Mouse (Mus musculus) intestine, postnatal 0 days (tissue): ENCODE data around the gene Kif5c. TPM values are rescaled to one million over a fixed set of nuclear protein-coding genes. Genes with fewer than 3 reads are reported as not detected.

ENCODE experiments used
- ATAC-seq: fragments of 200-750 bp; cut with Nextera tagmentation; 2 replicates; pipeline ENCODE4 v1.8.0; 2017; ENCODE audit warnings: mild to moderate bottlenecking, moderate TSS enrichment, moderate library complexity
- H3K27ac ChIP-seq: fragments of 300-500 bp; sonication (generic); 2 replicates; pipeline ENCODE4 v1.5.1; 2014; ENCODE audit warnings: mild to moderate bottlenecking, low read depth, low read length, moderate library complexity
- H3K27me3 ChIP-seq: fragments of 300-500 bp; sonication (generic); replicated peaks from 2 replicates; pipeline ENCODE4 v1.6.1; 2014; ENCODE audit warnings: low read length, mixed read lengths; ENCODE audit not compliant: control insufficient read depth, insufficient read depth
- H3K36me3 ChIP-seq: fragments of 300-500 bp; sonication (generic); 2 replicates; pipeline ENCODE4 v1.6.1; 2014; ENCODE audit warnings: mild to moderate bottlenecking, moderate library complexity; ENCODE audit not compliant: control insufficient read depth, insufficient read depth
- H3K4me1 ChIP-seq: fragments of 300-500 bp; sonication (generic); replicated peaks from 2 replicates; pipeline ENCODE4 v1.6.1; 2014; ENCODE audit warnings: antibody characterized with exemption, low read length, mixed read lengths; ENCODE audit not compliant: control insufficient read depth, insufficient read depth
- H3K4me2 ChIP-seq: fragments of 300-500 bp; sonication (generic); replicated peaks from 2 replicates; pipeline ENCODE4 v1.6.1; 2014; ENCODE audit warnings: low read depth, mild to moderate bottlenecking, moderate library complexity
- H3K4me3 ChIP-seq: fragments of 300-500 bp; sonication (generic); 2 replicates; pipeline ENCODE4 v1.5.1; 2014; ENCODE audit warnings: low read depth, low read length
- H3K9ac ChIP-seq: fragments of 300-500 bp; sonication (generic); 2 replicates; pipeline ENCODE4 v1.6.1; 2014; ENCODE audit warnings: mild to moderate bottlenecking, low read depth, low read length
- H3K9me3 ChIP-seq: fragments of 300-500 bp; sonication (generic); 2 replicates; pipeline ENCODE4 v1.6.1; 2016; ENCODE audit warnings: mixed run types; ENCODE audit not compliant: control insufficient read depth
- CTCF ChIP-seq: sonication (generic); IDR thresholded peaks from 2 replicates; pipeline ENCODE4 v1.5.1; 2016; ENCODE audit warnings: low read depth, mild to moderate bottlenecking, control low read depth, antibody characterized with exemption, moderate library complexity
- WGBS: fragments of 180-500 bp; shearing (Covaris S2); extraction: QIAGEN DNeasy Blood & Tissue Kit; methylation state at CpG from one replicate; pipeline ENCODE4 v1.1.7; 2014; 5-methylcytosine and 5-hydroxymethylcytosine counted together
- polyA plus RNA-seq: library from polyadenylated mRNA; unstranded; fragments of >200 nt; fragmentation: Nextera tagmentation; extraction: Ambion mirVana; gene quantifications from 2 replicates; pipeline ENCODE4 v1.2.1, GENCODE M21; 2015

Gene Kif5c
- polyA plus RNA-seq = 2.7 and 3.0 TPM in 2 replicates

- H3K9me3 ChIP-seq = no peaks in the 10 kb centered on the region
- no peak within 1 kb of the TSS for H3K27ac ChIP-seq
- peak; percentile 88 for ATAC-seq
- H3K4me3 ChIP-seq = peak within 1 kb of the TSS; percentile 55
- 6% methylated on average over 46 of the region's 54 CpGs for WGBS
- H3K27me3 ChIP-seq = peaks cover 22% of the 10 kb centered on the region
- H3K4me1 ChIP-seq = no peaks in the 10 kb centered on the region
- no peak for TF ChIP-seq CTCF
- H3K9ac ChIP-seq = no peak within 1 kb of the TSS
- peak within 1 kb of the TSS; percentile 86 for H3K4me2 ChIP-seq
- no peaks in the 10 kb centered on the region for H3K36me3 ChIP-seq
Observed at GRCm38 (mm10) chr2:49618829-49619718, at the start of gene Kif5c. Gene Kif5c, plus strand, starts transcription at chr2:49619298.

GRCm38 (mm10) chr2:49569862-49570777 is 49.0 kb upstream of the Kif5c start:
- H3K4me3 ChIP-seq = no peak overlapping the region
- H3K9me3 ChIP-seq = no peaks in the 10 kb centered on the region
- no peak for TF ChIP-seq CTCF
- no peak overlapping the region for H3K9ac ChIP-seq
- WGBS = 68% methylated on average over 16 of the region's 16 CpGs
- no peak for ATAC-seq
- H3K4me1 ChIP-seq = no peaks in the 10 kb centered on the region
- no peaks in the 10 kb centered on the region for H3K27me3 ChIP-seq
- no peak overlapping the region for H3K27ac ChIP-seq
- H3K4me2 ChIP-seq = no peak overlapping the region
- no peaks in the 10 kb centered on the region for H3K36me3 ChIP-seq

GRCm38 (mm10) chr2:49570778-49571101 is 48.4 kb upstream of the Kif5c start:
- ATAC-seq = no peak
- no peaks in the 10 kb centered on the region for H3K9me3 ChIP-seq
- no peaks in the 10 kb centered on the region for H3K36me3 ChIP-seq
- H3K9ac ChIP-seq = no peak overlapping the region
- 54% methylated on average over 6 of the region's 6 CpGs for WGBS
- H3K4me1 ChIP-seq = no peaks in the 10 kb centered on the region
- no peak overlapping the region for H3K4me2 ChIP-seq
- no peak overlapping the region for H3K4me3 ChIP-seq
- TF ChIP-seq CTCF = no peak
- no peak overlapping the region for H3K27ac ChIP-seq
- H3K27me3 ChIP-seq = no peaks in the 10 kb centered on the region

- Histone ChIP-seq H3K27ac (no peak overlapping the region), H3K27me3 (no peaks in the 10 kb centered on the region), H3K9ac (no peak overlapping the region), H3K36me3 (no peaks in the 10 kb centered on the region), H3K4me2 (no peak overlapping the region), H3K4me1 (no peaks in the 10 kb centered on the region), H3K4me3 (no peak overlapping the region), H3K9me3 (no peaks in the 10 kb centered on the region)
- TF ChIP-seq CTCF = no peak
- WGBS = 68% methylated on average over 11 of the region's 11 CpGs
- ATAC-seq = no peak
Observed at GRCm38 (mm10) chr2:49571159-49571920, 47.8 kb upstream of the Kif5c start.

DNA sequence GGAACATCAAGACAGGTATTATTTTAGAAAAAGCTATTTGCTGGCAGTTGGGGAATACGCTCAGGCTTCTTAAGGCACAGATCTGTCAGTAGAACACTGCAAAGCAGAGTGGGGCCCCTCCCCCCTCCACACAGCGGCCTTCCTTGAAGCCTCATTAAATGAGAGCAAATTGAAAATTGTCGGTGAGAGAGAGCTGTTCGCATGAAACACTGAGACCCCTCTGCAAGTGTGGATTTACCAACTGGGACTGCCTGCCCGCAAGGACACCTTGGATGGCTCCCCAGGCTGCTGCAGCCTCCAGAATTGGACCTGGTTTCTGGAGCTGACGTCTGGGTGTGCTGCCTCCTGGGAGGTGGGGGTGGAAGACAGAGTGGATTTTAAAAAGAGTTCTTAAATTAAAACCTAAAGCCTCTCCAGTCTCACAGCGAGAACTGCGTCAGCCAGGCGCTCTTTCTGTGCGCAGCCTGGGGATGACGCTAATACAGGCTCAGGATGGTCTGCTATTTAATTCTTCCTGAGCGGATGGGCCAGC is 46.9 kb upstream of the Kif5c start:
- no peak for ATAC-seq
- Histone ChIP-seq H3K27ac (no peak overlapping the region), H3K4me1 (no peaks in the 10 kb centered on the region), H3K4me2 (no peak overlapping the region), H3K27me3 (no peaks in the 10 kb centered on the region), H3K4me3 (no peak overlapping the region), H3K36me3 (no peaks in the 10 kb centered on the region), H3K9ac (no peak overlapping the region), H3K9me3 (no peaks in the 10 kb centered on the region)
- no peak for TF ChIP-seq CTCF
- 64% methylated on average over 12 of the region's 12 CpGs for WGBS
